In the genomic region with DNA sequence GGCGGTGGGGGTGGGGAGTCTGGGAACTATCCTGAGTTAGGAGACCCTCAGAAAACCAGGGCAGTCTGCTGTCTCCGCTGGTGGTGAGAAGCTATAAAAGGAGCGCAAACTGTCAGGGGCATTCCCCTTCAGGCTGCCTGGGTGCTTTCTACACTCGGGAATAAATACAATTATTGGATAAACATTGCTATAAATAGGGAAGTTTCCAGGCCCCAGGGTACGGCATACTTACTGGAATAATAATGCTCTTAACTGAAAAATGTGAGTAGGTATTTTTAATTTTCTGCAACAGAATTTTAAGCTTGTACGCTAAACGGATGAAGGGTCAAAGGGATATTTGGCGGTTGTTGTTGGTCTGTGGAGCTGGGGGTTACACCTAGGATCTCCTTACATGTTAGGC, we compare ENCODE assay signal across 16 mouse cellular contexts. TPM values are rescaled to one million over a fixed set of nuclear protein-coding genes. Genes with fewer than 3 reads are reported as not detected.
DNase-seq lines count a peak whose midpoint lies in the region; ATAC-seq and TF ChIP-seq lines count a peak whose summit lies in the region.
"Had no signal": no experiment of that assay in that cellular context is flagged by ENCODE, and none has a peak within 500 bp of the region (broad histone marks: within the 10 kb centered on the region; RNA-seq: fewer than 3 reads in every experiment).

No protein-coding gene starts in this region.

- TF ChIP-seq EP300 in ES-Bruce4 (IDR thresholded peaks at IDR 0.05; ENCODE audit: insufficient read depth, low read depth, low read length): no peak

- intact Hi-C loops in heart, postnatal 25 days (cut with DNase I): no loop called here

- no peaks in the 10 kb centered on the region for H3K36me3 ChIP-seq in heart, embryonic 10.5 days
- no peaks in the 10 kb centered on the region for H3K36me3 ChIP-seq in kidney, adult 2 months (ENCODE audit: control insufficient read depth, insufficient read depth, low read length)
- H3K36me3 ChIP-seq in kidney, embryonic 14.5 days (ENCODE audit: control insufficient read depth, insufficient read depth, low read length): no peaks in the 10 kb centered on the region
- H3K36me3 ChIP-seq in ES-Bruce4 (ENCODE audit: control insufficient read depth, insufficient read depth, low read length, poor library complexity, severe bottlenecking): no peaks in the 10 kb centered on the region
- no peaks in the 10 kb centered on the region for H3K36me3 ChIP-seq in limb, embryonic 13.5 days
- H3K36me3 ChIP-seq: G1E; midbrain, embryonic 13.5 days had no signal

- peak overlapping the region; percentile 73 for H3K27ac ChIP-seq in heart, embryonic 10.5 days
- H3K27ac ChIP-seq in kidney, adult 2 months (ENCODE audit: insufficient read depth, low read depth, low read length): peak overlapping the region; percentile 98
- H3K27ac ChIP-seq in kidney, embryonic 14.5 days (ENCODE audit: low read depth, low read length): no peak overlapping the region
- peak overlapping the region; percentile 11; the same call in 1 of the 2 replicates for H3K27ac ChIP-seq in ES-Bruce4 (ENCODE audit: insufficient read depth, low read length)
- peak overlapping the region; percentile 97 for H3K27ac ChIP-seq in limb, embryonic 13.5 days
- H3K27ac ChIP-seq: midbrain, embryonic 13.5 days had no signal

- H3K4me1 ChIP-seq in heart, embryonic 10.5 days: peaks cover 16% of the 10 kb centered on the region; the same call in 1 of the 2 replicates
- peaks cover 12% of the 10 kb centered on the region; the same call in 1 of the 2 replicates for H3K4me1 ChIP-seq in kidney, adult 2 months (ENCODE audit: control insufficient read depth, insufficient read depth, low read length)
- peaks cover 19% of the 10 kb centered on the region; the same call in 1 of the 2 replicates for H3K4me1 ChIP-seq in kidney, embryonic 14.5 days (ENCODE audit: control insufficient read depth, insufficient read depth, low read length)
- H3K4me1 ChIP-seq in ES-Bruce4 (ENCODE audit: control insufficient read depth, insufficient read depth, low read length): no peaks in the 10 kb centered on the region
- H3K4me1 ChIP-seq in limb, embryonic 13.5 days: peaks cover 28% of the 10 kb centered on the region

- no peak for TF ChIP-seq CTCF in kidney, adult 2 months (conservative IDR thresholded peaks at IDR 0.05; ENCODE audit: insufficient read depth, insufficient read length, low read depth, low read length)
- no peak for TF ChIP-seq CTCF in ES-Bruce4 (IDR thresholded peaks at IDR 0.05; ENCODE audit: low read depth, low read length)

- no peak overlapping the region; the same call in 1 of the 2 replicates for H3K4me2 ChIP-seq in kidney, embryonic 14.5 days (replicated peaks; ENCODE audit: low read depth, low read length)
- H3K4me2 ChIP-seq in limb, embryonic 13.5 days (replicated peaks): peak overlapping the region; percentile 10
- H3K4me2 ChIP-seq: midbrain, embryonic 13.5 days had no signal

- no peaks in the 10 kb centered on the region for H3K27me3 ChIP-seq in heart, embryonic 10.5 days (ENCODE audit: insufficient read depth, poor library complexity, severe bottlenecking)
- H3K27me3 ChIP-seq in kidney, adult 2 months (replicated peaks; ENCODE audit: control insufficient read depth, insufficient read depth, low read length): no peaks in the 10 kb centered on the region
- no peaks in the 10 kb centered on the region for H3K27me3 ChIP-seq in kidney, embryonic 14.5 days (ENCODE audit: control insufficient read depth, insufficient read depth, low read length)
- no peaks in the 10 kb centered on the region for H3K27me3 ChIP-seq in ES-Bruce4 (ENCODE audit: control insufficient read depth, insufficient read depth, low read length, poor library complexity, severe bottlenecking)
- no peaks in the 10 kb centered on the region for H3K27me3 ChIP-seq in limb, embryonic 13.5 days
- H3K27me3 ChIP-seq: midbrain, embryonic 13.5 days had no signal

- no peak for ATAC-seq in kidney, embryonic 14.5 days (ENCODE audit: low FRiP score, low TSS enrichment)
- no peak for ATAC-seq in limb, embryonic 13.5 days (ENCODE audit: low FRiP score, low read depth)
- no peak for ATAC-seq in monocyte, adult 5-6 weeks (replicated peaks; ENCODE audit: insufficient number of reproducible peaks, low FRiP score, low TSS enrichment, poor library complexity, severe bottlenecking)
- ATAC-seq: midbrain, embryonic 13.5 days had no signal

- H3K9ac ChIP-seq in kidney, embryonic 14.5 days (ENCODE audit: low read depth, low read length): no peak overlapping the region
- peak overlapping the region; percentile 49 for H3K9ac ChIP-seq in ES-Bruce4 (ENCODE audit: low read depth, poor library complexity, severe bottlenecking)
- no peak overlapping the region for H3K9ac ChIP-seq in limb, embryonic 13.5 days
- H3K9ac ChIP-seq: midbrain, embryonic 13.5 days had no signal

- peak overlapping the region; percentile 35; the same call in 1 of the 2 replicates for H3K4me3 ChIP-seq in heart, embryonic 10.5 days
- no peak overlapping the region for H3K4me3 ChIP-seq in kidney, adult 2 months (ENCODE audit: insufficient read depth, low read depth, low read length)
- H3K4me3 ChIP-seq in kidney, embryonic 14.5 days (ENCODE audit: low read length): no peak overlapping the region
- peak overlapping the region; percentile 1; the same call in 1 of the 2 replicates for H3K4me3 ChIP-seq in ES-Bruce4 (ENCODE audit: low read depth, low read length)
- H3K4me3 ChIP-seq in limb, embryonic 13.5 days: no peak overlapping the region
- H3K4me3 ChIP-seq: midbrain, embryonic 13.5 days had no signal

- no peak for DNase-seq in heart, embryonic 10.5 days (ENCODE audit: low spot score)
- no peak for DNase-seq in heart, postnatal 25 days (ENCODE audit: low spot score)
- peak; percentile 62 for DNase-seq in kidney, adult 2 months
- DNase-seq in ovary, postnatal 36 days (ENCODE audit: low spot score): no peak
- DNase-seq: adrenal gland, adult 8-10 months; cerebellum, adult 9-11 months; lung, postnatal 36 days; spleen, adult 18-20 months had no signal

- 51% methylated on average over 8 of the region's 8 CpGs for WGBS in heart, embryonic 10.5 days
- 57% methylated on average over 8 of the region's 8 CpGs for WGBS in kidney, adult 2 months
- 40% methylated on average over 8 of the region's 8 CpGs for WGBS in kidney, embryonic 14.5 days
- WGBS in limb, embryonic 13.5 days: 38% methylated on average over 8 of the region's 8 CpGs

- TF ChIP-seq POLR2A in kidney, adult 2 months (IDR thresholded peaks at IDR 0.05; ENCODE audit: low read depth, low read length): no peak
- no peak for TF ChIP-seq POLR2A in ES-Bruce4 (IDR thresholded peaks at IDR 0.05; ENCODE audit: insufficient read depth, low read length)

- H3K9me3 ChIP-seq in heart, embryonic 10.5 days: no peaks in the 10 kb centered on the region
- no peaks in the 10 kb centered on the region for H3K9me3 ChIP-seq in kidney, embryonic 14.5 days (ENCODE audit: control insufficient read depth, low read length)
- no peaks in the 10 kb centered on the region for H3K9me3 ChIP-seq in ES-Bruce4 (replicated peaks; ENCODE audit: control insufficient read depth, insufficient read depth, low read length, poor library complexity, severe bottlenecking)
- H3K9me3 ChIP-seq in limb, embryonic 13.5 days: 0 out of 2 replicates have a peak, but pooled peaks cover 4% of the 10 kb centered on the region
- H3K9me3 ChIP-seq: midbrain, embryonic 13.5 days had no signal

RNA-seq across cellular contexts. Expression of gene Tuba1c, which starts 10.3 kb away (rescaled TPM):
- polyA plus RNA-seq in heart, embryonic 10.5 days (2016; fragmentation: Nextera tagmentation; extraction: Ambion mirVana): 172 and 183 TPM in 2 replicates
- total RNA-seq in heart, postnatal 25 days (2021): 10 to 100 TPM; 33.5 to 33.7 TPM
- 128 and 146 TPM in 2 replicates for polyA plus RNA-seq in kidney, adult 2 months (2012; rRNA removed)
- 187 and 196 TPM in 2 replicates for polyA plus RNA-seq in kidney, embryonic 14.5 days (2014; fragmentation: Nextera tagmentation; extraction: Ambion mirVana)
- polyA plus RNA-seq in ES-Bruce4 (2011; ENCODE audit: insufficient read depth, insufficient read length, low read depth, missing spikeins): 407 and 426 TPM in 2 replicates
- 143 and 149 TPM in 2 replicates for polyA plus RNA-seq in limb, embryonic 13.5 days (2015; fragmentation: Nextera tagmentation; extraction: Ambion mirVana)
- 104 to 150 TPM (median 116 TPM) in 3 replicates for total RNA-seq in monocyte, adult 5-6 weeks (2017)

RNA-seq across cellular contexts. Expression of gene Prph, which starts 35.5 kb away (rescaled TPM):
- 0.36 and 1.1 TPM in 2 replicates for polyA plus RNA-seq in heart, embryonic 10.5 days (2016; fragmentation: Nextera tagmentation; extraction: Ambion mirVana)
- total RNA-seq in heart, postnatal 25 days (2021): under 1 TPM; 0.14 to 0.42 TPM
- 1.7 and 3.2 TPM in 2 replicates for polyA plus RNA-seq in kidney, adult 2 months (2012; rRNA removed)
- 0.13 and 0.31 TPM in 2 replicates for polyA plus RNA-seq in kidney, embryonic 14.5 days (2014; fragmentation: Nextera tagmentation; extraction: Ambion mirVana)
- polyA plus RNA-seq in ES-Bruce4 (2011; ENCODE audit: insufficient read depth, insufficient read length, low read depth, missing spikeins): 8.0 and 11.5 TPM in 2 replicates
- polyA plus RNA-seq in limb, embryonic 13.5 days (2015; fragmentation: Nextera tagmentation; extraction: Ambion mirVana): 1.0 and 1.2 TPM in 2 replicates
- total RNA-seq in monocyte, adult 5-6 weeks (2017): 1.1 TPM in 1 of 3 replicates, not detected in the others
- total RNA-seq: G1E had no signal
- polyA plus RNA-seq: G1E had no signal

RNA-seq across cellular contexts. Expression of gene Troap, which starts 54.9 kb away (rescaled TPM):
- polyA plus RNA-seq in heart, embryonic 10.5 days (2016; fragmentation: Nextera tagmentation; extraction: Ambion mirVana): 35.7 TPM in 2 replicates
- total RNA-seq in heart, postnatal 25 days (2021): under 1 TPM; 0.13 to 0.67 TPM
- 0.29 and 0.33 TPM in 2 replicates for polyA plus RNA-seq in kidney, adult 2 months (2012; rRNA removed)
- 27.3 and 31.7 TPM in 2 replicates for polyA plus RNA-seq in kidney, embryonic 14.5 days (2014; fragmentation: Nextera tagmentation; extraction: Ambion mirVana)
- 43.3 and 46.5 TPM in 2 replicates for polyA plus RNA-seq in ES-Bruce4 (2011; ENCODE audit: insufficient read depth, insufficient read length, low read depth, missing spikeins)
- 36.2 and 37.5 TPM in 2 replicates for polyA plus RNA-seq in limb, embryonic 13.5 days (2015; fragmentation: Nextera tagmentation; extraction: Ambion mirVana)
- total RNA-seq in monocyte, adult 5-6 weeks (2017): 2.3 to 3.6 TPM in 2 of 3 replicates, not detected in the other
- total RNA-seq: left cerebral cortex, adult 18-20 months; liver, adult 2 months had no signal
- polyA plus RNA-seq: liver, adult 2 months had no signal

Comparison
In these comparisons a context has a peak if more than half of its experiments do, and no peak if none do; other contexts are left out.
1. RNA of gene Troap, which starts 54.9 kb away (polyA plus RNA-seq): 43.3 to 46.5 TPM in ES-Bruce4, 36.2 to 37.5 TPM in limb, embryonic 13.5 days, 35.7 TPM in heart, embryonic 10.5 days and 27.3 to 31.7 TPM in kidney, embryonic 14.5 days; 0.29 to 0.33 TPM in kidney, adult 2 months; every median in the first group is over 10 times any median in the second.
2. H3K4me3 ChIP-seq: peak in heart, embryonic 10.5 days (single experiment) and ES-Bruce4 (single experiment); none in kidney, adult 2 months (single experiment), kidney, embryonic 14.5 days (single experiment) and limb, embryonic 13.5 days (single experiment).